Mouse (Mus musculus): ENCODE measurements around the gene Spsb1. TPM values are rescaled to one million over a fixed set of nuclear protein-coding genes. Genes with fewer than 3 reads are reported as not detected.

The Spsb1 gene
- polyA plus RNA-seq, 1 experiment from 2014 or later: 3.1 TPM

GRCm38 (mm10) chr4:149938701-149939100 lies 16.1 kb downstream of the Spsb1 start:
- H3K9me3 ChIP-seq (ENCODE audit: control insufficient read depth, low read length): no peaks in the 10 kb centered on the region
- H3K4me3 ChIP-seq (ENCODE audit: low read depth, low read length): no peak overlapping the region
- H3K4me2 ChIP-seq: no peak overlapping the region
- H3K9ac ChIP-seq (ENCODE audit: low read depth, low read length): no peak overlapping the region
- H3K4me1 ChIP-seq (replicated peaks; ENCODE audit: control insufficient read depth, insufficient read depth, low read length): peaks cover 4% of the 10 kb centered on the region
- peaks cover 25% of the 10 kb centered on the region for H3K27me3 ChIP-seq (replicated peaks; ENCODE audit: control insufficient read depth, insufficient read depth, low read length)
- ATAC-seq (replicated peaks; ENCODE audit: low FRiP score) (no peak), DNase-seq (ENCODE audit: low spot score) (no peak)
- no peaks in the 10 kb centered on the region for H3K36me3 ChIP-seq (ENCODE audit: control insufficient read depth, insufficient read depth, low read length)
- H3K27ac ChIP-seq (ENCODE audit: low read depth, low read length): no peak overlapping the region
- WGBS: 59% methylated on average over 8 of the region's 8 CpGs

GRCm38 (mm10) chr4:149936921-149937320 lies 17.9 kb downstream of the Spsb1 start:
- Histone ChIP-seq H3K9me3 (ENCODE audit: control insufficient read depth, low read length) (no peaks in the 10 kb centered on the region), H3K36me3 (ENCODE audit: control insufficient read depth, insufficient read depth, low read length) (no peaks in the 10 kb centered on the region), H3K4me3 (ENCODE audit: low read depth, low read length) (no peak overlapping the region), H3K27ac (ENCODE audit: low read depth, low read length) (no peak overlapping the region), H3K9ac (ENCODE audit: low read depth, low read length) (no peak overlapping the region), H3K4me1 (replicated peaks; ENCODE audit: control insufficient read depth, insufficient read depth, low read length) (peaks cover 4% of the 10 kb centered on the region; the same call in 1 of the 2 replicates), H3K27me3 (replicated peaks; ENCODE audit: control insufficient read depth, insufficient read depth, low read length) (peaks cover 22% of the 10 kb centered on the region), H3K4me2 (no peak overlapping the region)
- ATAC-seq (replicated peaks; ENCODE audit: low FRiP score) (no peak), DNase-seq (ENCODE audit: low spot score) (no peak)
- WGBS: 50% methylated on average over 5 of the region's 5 CpGs

DNA sequence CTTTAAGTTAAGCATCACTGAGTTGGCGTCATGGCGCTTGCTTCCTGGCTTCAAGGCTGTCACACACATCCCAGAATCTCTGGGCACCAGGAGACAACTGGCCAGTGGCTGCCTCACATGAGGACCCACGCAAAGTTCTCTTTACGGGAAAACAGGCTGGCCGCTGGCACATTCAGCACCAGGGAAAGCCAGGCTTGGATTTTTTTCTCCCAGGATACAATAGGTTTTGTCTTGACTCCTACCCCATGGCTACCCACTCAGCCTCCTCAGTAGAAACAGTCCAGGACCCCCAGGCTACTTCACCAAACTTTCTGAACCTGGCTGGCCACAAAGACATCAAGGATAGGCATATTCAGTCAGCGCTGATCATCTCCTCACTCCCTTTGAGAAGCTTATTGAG lies 19.4 kb downstream of the Spsb1 start:
- no peak overlapping the region for H3K9ac ChIP-seq (ENCODE audit: low read depth, low read length)
- no peak overlapping the region for H3K27ac ChIP-seq (ENCODE audit: low read depth, low read length)
- no peaks in the 10 kb centered on the region for H3K9me3 ChIP-seq (ENCODE audit: control insufficient read depth, low read length)
- no peak overlapping the region for H3K4me3 ChIP-seq (ENCODE audit: low read depth, low read length)
- H3K27me3 ChIP-seq (replicated peaks; ENCODE audit: control insufficient read depth, insufficient read depth, low read length): peaks cover 13% of the 10 kb centered on the region
- H3K4me2 ChIP-seq: no peak overlapping the region
- 83% methylated on average over 6 of the region's 6 CpGs for WGBS
- H3K4me1 ChIP-seq (replicated peaks; ENCODE audit: control insufficient read depth, insufficient read depth, low read length): peaks cover 4% of the 10 kb centered on the region; the same call in 1 of the 2 replicates
- no peaks in the 10 kb centered on the region for H3K36me3 ChIP-seq (ENCODE audit: control insufficient read depth, insufficient read depth, low read length)
- no peak for ATAC-seq (replicated peaks; ENCODE audit: low FRiP score)
- no peak for DNase-seq (ENCODE audit: low spot score)

GRCm38 (mm10) chr4:149933519-149934245 lies 21.2 kb downstream of the Spsb1 start:
- H3K4me2 ChIP-seq: no peak overlapping the region
- no peaks in the 10 kb centered on the region for H3K4me1 ChIP-seq (replicated peaks; ENCODE audit: control insufficient read depth, insufficient read depth, low read length)
- no peak overlapping the region for H3K9ac ChIP-seq (ENCODE audit: low read depth, low read length)
- H3K36me3 ChIP-seq (ENCODE audit: control insufficient read depth, insufficient read depth, low read length): no peaks in the 10 kb centered on the region
- 85% methylated on average over 16 of the region's 16 CpGs for WGBS
- no peak overlapping the region for H3K27ac ChIP-seq (ENCODE audit: low read depth, low read length)
- ATAC-seq (replicated peaks; ENCODE audit: low FRiP score) (no peak), DNase-seq (ENCODE audit: low spot score) (no peak)
- no peaks in the 10 kb centered on the region for H3K9me3 ChIP-seq (ENCODE audit: control insufficient read depth, low read length)
- H3K27me3 ChIP-seq (replicated peaks; ENCODE audit: control insufficient read depth, insufficient read depth, low read length): peaks cover 10% of the 10 kb centered on the region
- H3K4me3 ChIP-seq (ENCODE audit: low read depth, low read length): no peak overlapping the region

GRCm38 (mm10) chr4:149933025-149933424 lies 21.8 kb downstream of the Spsb1 start:
- H3K27me3 ChIP-seq (replicated peaks; ENCODE audit: control insufficient read depth, insufficient read depth, low read length): peaks cover 8% of the 10 kb centered on the region
- no peak overlapping the region for H3K4me3 ChIP-seq (ENCODE audit: low read depth, low read length)
- DNase-seq (ENCODE audit: low spot score): no peak
- no peak overlapping the region for H3K27ac ChIP-seq (ENCODE audit: low read depth, low read length)
- H3K9me3 ChIP-seq (ENCODE audit: control insufficient read depth, low read length): no peaks in the 10 kb centered on the region
- WGBS: 81% methylated on average over 7 of the region's 7 CpGs
- H3K4me2 ChIP-seq: no peak overlapping the region
- H3K36me3 ChIP-seq (ENCODE audit: control insufficient read depth, insufficient read depth, low read length): no peaks in the 10 kb centered on the region
- H3K9ac ChIP-seq (ENCODE audit: low read depth, low read length): no peak overlapping the region
- no peaks in the 10 kb centered on the region for H3K4me1 ChIP-seq (replicated peaks; ENCODE audit: control insufficient read depth, insufficient read depth, low read length)
- no peak for ATAC-seq (replicated peaks; ENCODE audit: low FRiP score)

DNA sequence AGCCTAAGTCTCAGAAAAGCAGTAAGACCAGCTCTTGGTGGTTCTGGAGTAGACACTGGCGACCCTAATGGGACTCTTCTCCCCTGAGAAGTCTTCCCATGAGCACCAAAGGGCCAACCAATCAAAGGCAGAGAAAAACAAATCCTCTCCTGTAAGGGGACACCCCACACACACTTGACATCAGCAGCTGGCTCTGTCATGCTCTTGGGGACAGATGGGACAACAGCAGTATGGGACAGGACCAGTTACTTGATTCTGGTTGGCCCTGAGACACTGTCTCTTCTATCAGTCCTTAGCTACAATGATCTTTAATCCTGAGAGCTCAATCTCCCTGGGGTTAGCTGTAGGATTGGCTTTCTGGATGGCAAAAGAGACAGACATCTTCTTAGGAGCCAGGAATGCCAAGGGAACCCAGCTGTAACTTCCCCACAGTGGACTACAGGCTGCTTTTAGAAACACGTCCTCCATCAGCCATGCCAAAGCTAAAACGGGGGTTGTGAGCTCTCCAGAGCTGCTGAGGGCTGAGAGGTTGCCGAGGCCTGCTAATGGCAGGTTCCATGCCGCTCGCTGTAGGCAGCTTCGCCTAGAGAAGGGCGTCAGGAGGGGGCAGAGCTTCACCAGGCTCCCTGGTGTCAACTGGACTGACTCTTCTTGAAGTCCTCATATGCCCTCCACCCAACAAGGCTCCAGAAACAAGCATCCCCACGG lies 22.6 kb downstream of the Spsb1 start:
- DNase-seq (ENCODE audit: low spot score) (no peak), ATAC-seq (replicated peaks; ENCODE audit: low FRiP score) (no peak)
- no peak overlapping the region for H3K9ac ChIP-seq (ENCODE audit: low read depth, low read length)
- 79% methylated on average over 9 of the region's 9 CpGs for WGBS
- H3K9me3 ChIP-seq (ENCODE audit: control insufficient read depth, low read length): no peaks in the 10 kb centered on the region
- H3K4me1 ChIP-seq (replicated peaks; ENCODE audit: control insufficient read depth, insufficient read depth, low read length): no peaks in the 10 kb centered on the region
- peaks cover 8% of the 10 kb centered on the region for H3K27me3 ChIP-seq (replicated peaks; ENCODE audit: control insufficient read depth, insufficient read depth, low read length)
- no peaks in the 10 kb centered on the region for H3K36me3 ChIP-seq (ENCODE audit: control insufficient read depth, insufficient read depth, low read length)
- H3K27ac ChIP-seq (ENCODE audit: low read depth, low read length): no peak overlapping the region
- H3K4me2 ChIP-seq: no peak overlapping the region
- H3K4me3 ChIP-seq (ENCODE audit: low read depth, low read length): no peak overlapping the region

DNA sequence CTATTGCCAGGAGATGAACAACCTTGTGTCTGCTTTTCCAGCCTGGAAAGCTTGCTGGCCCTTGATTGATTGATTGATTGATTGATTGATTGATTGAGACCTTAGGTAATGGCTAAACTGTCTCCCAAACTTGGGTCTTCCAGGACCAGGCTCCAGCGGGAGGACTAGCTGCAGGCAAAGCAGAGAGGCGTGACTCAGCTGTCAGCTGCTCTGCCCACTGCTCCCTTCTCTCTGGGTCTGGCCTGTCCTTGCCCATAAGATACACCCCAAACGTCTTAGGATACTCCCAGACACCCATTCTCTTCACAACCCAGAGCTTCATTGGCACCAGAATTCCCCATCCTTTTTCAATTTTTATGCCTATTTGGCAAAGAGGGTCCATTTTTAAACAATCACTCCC lies 24.1 kb downstream of the Spsb1 start:
- Histone ChIP-seq H3K4me2 (no peak overlapping the region), H3K9me3 (ENCODE audit: control insufficient read depth, low read length) (no peaks in the 10 kb centered on the region), H3K4me3 (ENCODE audit: low read depth, low read length) (no peak overlapping the region), H3K4me1 (replicated peaks; ENCODE audit: control insufficient read depth, insufficient read depth, low read length) (no peaks in the 10 kb centered on the region), H3K9ac (ENCODE audit: low read depth, low read length) (no peak overlapping the region), H3K27ac (ENCODE audit: low read depth, low read length) (no peak overlapping the region), H3K27me3 (replicated peaks; ENCODE audit: control insufficient read depth, insufficient read depth, low read length) (peaks cover 6% of the 10 kb centered on the region), H3K36me3 (ENCODE audit: control insufficient read depth, insufficient read depth, low read length) (no peaks in the 10 kb centered on the region)
- DNase-seq (ENCODE audit: low spot score) (no peak), ATAC-seq (replicated peaks; ENCODE audit: low FRiP score) (no peak)
- 71% methylated on average over 3 of the region's 3 CpGs for WGBS

DNA sequence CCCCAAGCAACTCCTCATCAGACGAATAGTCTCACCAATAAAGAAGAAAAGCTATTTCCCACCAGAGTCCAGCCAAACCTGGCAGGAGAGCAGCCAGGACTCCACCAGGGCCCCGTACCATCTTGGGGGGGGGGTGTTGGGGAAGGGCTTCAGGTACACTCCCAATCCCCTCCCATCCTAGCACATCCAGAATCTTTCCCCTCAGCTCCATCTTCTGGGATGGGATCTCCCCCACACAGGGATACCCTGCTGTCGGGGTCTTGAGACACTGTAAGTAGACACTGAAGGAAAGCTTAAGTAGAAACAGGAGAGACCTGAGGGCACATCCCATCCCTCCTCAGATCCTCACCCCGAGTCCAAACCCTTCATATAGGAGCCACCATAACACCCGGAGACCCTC lies 31.8 kb downstream of the Spsb1 start:
- Histone ChIP-seq H3K4me3 (ENCODE audit: low read depth, low read length) (no peak overlapping the region), H3K9me3 (ENCODE audit: control insufficient read depth, low read length) (no peaks in the 10 kb centered on the region)
- WGBS: 74% methylated on average over 4 of the region's 5 CpGs

More for the DNA sequence above, 31.8 kb downstream of the Spsb1 start:
- no peak overlapping the region for H3K27ac ChIP-seq (ENCODE audit: low read depth, low read length)
- no peak overlapping the region for H3K4me2 ChIP-seq
- no peaks in the 10 kb centered on the region for H3K27me3 ChIP-seq (replicated peaks; ENCODE audit: control insufficient read depth, insufficient read depth, low read length)
- no peak overlapping the region for H3K9ac ChIP-seq (ENCODE audit: low read depth, low read length)
- no peaks in the 10 kb centered on the region for H3K36me3 ChIP-seq (ENCODE audit: control insufficient read depth, insufficient read depth, low read length)
- H3K4me1 ChIP-seq (replicated peaks; ENCODE audit: control insufficient read depth, insufficient read depth, low read length): peaks cover 6% of the 10 kb centered on the region
- no peak for DNase-seq (ENCODE audit: low spot score)
- no peak for ATAC-seq (replicated peaks; ENCODE audit: low FRiP score)

Data from liver, embryonic 11.5 days (tissue).